Comparison of ENCODE assay signal across 16 mouse cellular contexts in the genomic region with DNA sequence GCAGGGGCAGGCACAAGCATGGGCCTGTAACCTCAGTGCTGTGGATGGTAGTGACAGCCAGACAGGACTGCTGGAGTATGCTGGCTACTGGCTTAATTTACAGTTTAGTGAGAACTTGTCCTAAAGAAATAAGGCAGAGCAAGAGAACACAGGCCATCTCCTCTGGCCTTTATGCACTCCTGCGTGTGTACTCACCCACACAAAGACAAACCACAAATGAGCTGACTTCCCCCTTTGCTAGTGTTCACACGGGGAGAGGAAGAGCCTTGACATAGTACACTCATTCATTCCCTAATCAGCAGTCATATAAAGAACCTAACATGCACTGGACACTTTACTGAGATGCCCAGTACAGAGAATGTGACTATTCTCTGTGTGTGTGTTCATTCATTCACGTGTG. TPM values are rescaled to one million over a fixed set of nuclear protein-coding genes. Genes with fewer than 3 reads are reported as not detected.
A peak's percentile ranks its signal among the peaks of the same experiment; 100 is the strongest.
DNase-seq lines count a peak whose midpoint lies in the region; ATAC-seq and TF ChIP-seq lines count a peak whose summit lies in the region.
"Had no signal": no experiment of that assay in that cellular context is flagged by ENCODE, and none has a peak within 500 bp of the region (broad histone marks: within the 10 kb centered on the region; RNA-seq: fewer than 3 reads in every experiment).

No protein-coding gene starts in this region.

- peak; percentile 85 for DNase-seq in heart, adult 11 months
- DNase-seq in heart, postnatal 14 days, result no peak
- no peak for DNase-seq in liver
- no peak for DNase-seq in frontal cortex, postnatal 36 days (ENCODE audit: low spot score in 2 of 2)
- no peak for DNase-seq in limb, embryonic 10.5 days (ENCODE audit: low spot score)
- DNase-seq: cerebellum, postnatal 10 days; forebrain, postnatal 0 days; layer of hippocampus, adult 9-11 months; right cerebral cortex, postnatal 4 days had no signal

- peak overlapping the region; percentile 6; the same call in 1 of the 2 replicates for H3K9ac ChIP-seq in liver, embryonic 12.5 days
- H3K9ac ChIP-seq: forebrain, postnatal 0 days; limb, embryonic 13.5 days had no signal

- H3K27me3 ChIP-seq in liver, embryonic 12.5 days (replicated peaks), result no peaks in the 10 kb centered on the region
- no peaks in the 10 kb centered on the region for H3K27me3 ChIP-seq in megakaryocyte, embryonic 14.5 days (replicated peaks)
- H3K27me3 ChIP-seq in limb, embryonic 10.5 days (ENCODE audit: low read depth, poor library complexity, severe bottlenecking), result no peaks in the 10 kb centered on the region
- H3K27me3 ChIP-seq: limb, embryonic 13.5 days had no signal

- TF ChIP-seq CTCF in bone marrow, adult 2 months (IDR thresholded peaks at IDR 0.05; ENCODE audit: control insufficient read depth, insufficient read depth, low read length), result no peak

- no peaks in the 10 kb centered on the region for H3K9me3 ChIP-seq in liver, embryonic 12.5 days (replicated peaks)
- no peaks in the 10 kb centered on the region for H3K9me3 ChIP-seq in megakaryocyte, embryonic 14.5 days
- no peaks in the 10 kb centered on the region for H3K9me3 ChIP-seq in limb, embryonic 10.5 days (replicated peaks)
- H3K9me3 ChIP-seq: heart, embryonic 10.5 days; limb, embryonic 13.5 days had no signal

- peak overlapping the region; percentile 95 for H3K27ac ChIP-seq in liver, embryonic 12.5 days
- H3K27ac ChIP-seq in bone marrow, adult 2 months (ENCODE audit: control insufficient read depth, insufficient read depth, low read depth, low read length, poor library complexity), result peak overlapping the region; percentile 65
- H3K27ac ChIP-seq in limb, embryonic 10.5 days, result no peak overlapping the region
- H3K27ac ChIP-seq: heart, embryonic 10.5 days; limb, embryonic 13.5 days had no signal

- peaks cover 28% of the 10 kb centered on the region for H3K36me3 ChIP-seq in liver, embryonic 12.5 days
- peaks cover 12% of the 10 kb centered on the region for H3K36me3 ChIP-seq in megakaryocyte, embryonic 14.5 days (replicated peaks; ENCODE audit: low read length)
- peaks cover 25% of the 10 kb centered on the region for H3K36me3 ChIP-seq in limb, embryonic 10.5 days

- H3K4me2 ChIP-seq in liver, embryonic 12.5 days, result peak overlapping the region; percentile 94
- H3K4me2 ChIP-seq: limb, embryonic 13.5 days had no signal

- peaks cover 75% of the 10 kb centered on the region for H3K4me1 ChIP-seq in liver, embryonic 12.5 days
- H3K4me1 ChIP-seq in bone marrow, adult 2 months (ENCODE audit: control insufficient read depth, insufficient read depth, low read length), result peaks cover 14% of the 10 kb centered on the region
- peaks cover 70% of the 10 kb centered on the region for H3K4me1 ChIP-seq in megakaryocyte, embryonic 14.5 days
- H3K4me1 ChIP-seq in limb, embryonic 10.5 days, result peaks cover 32% of the 10 kb centered on the region

- WGBS in liver, embryonic 12.5 days (ENCODE audit: insufficient replicate concordance), result 41% methylated on average over 3 of the region's 3 CpGs
- WGBS in bone marrow, adult 2 months, result 12% methylated on average over 3 of the region's 3 CpGs
- WGBS in limb, embryonic 10.5 days, result 93% methylated on average over 3 of the region's 3 CpGs

- ATAC-seq in liver, embryonic 12.5 days, result no peak
- ATAC-seq: forebrain, postnatal 0 days; inflammation-experienced regulatory T-cells, adult 6 months; midbrain, embryonic 16.5 days had no signal

- intact Hi-C loops in heart, postnatal 14 days (cut with DNase I), result no loop called here

- TF ChIP-seq POLR2A in bone marrow, adult 2 months (IDR thresholded peaks at IDR 0.05; ENCODE audit: borderline replicate concordance, control insufficient read depth, low read depth, low read length), result no peak

- no peak overlapping the region for H3K4me3 ChIP-seq in liver, embryonic 12.5 days
- no peak overlapping the region for H3K4me3 ChIP-seq in bone marrow, adult 2 months (replicated peaks; ENCODE audit: control insufficient read depth, low read depth, low read length)
- peak overlapping the region; percentile 75 for H3K4me3 ChIP-seq in megakaryocyte, embryonic 14.5 days (replicated peaks)
- no peak overlapping the region for H3K4me3 ChIP-seq in limb, embryonic 10.5 days
- H3K4me3 ChIP-seq: heart, embryonic 10.5 days; limb, embryonic 13.5 days had no signal

RNA-seq across cellular contexts. Expression of a gene that starts 4.7 kb away (rescaled TPM):
- 10 to 100 TPM; 39.0 to 39.7 TPM for total RNA-seq in heart, postnatal 14 days (2021)
- 20.6 and 21.5 TPM in 2 replicates for polyA plus RNA-seq in liver, embryonic 12.5 days (2016; fragmentation: Nextera tagmentation; extraction: Ambion mirVana)
- polyA plus RNA-seq in bone marrow, adult 2 months (2011; ENCODE audit: insufficient read depth, insufficient read length, low replicate concordance, missing spikeins), result 15.5 and 36.0 TPM in 2 replicates
- 3.4 and 8.4 TPM in 2 replicates for polyA plus RNA-seq in megakaryocyte, embryonic 14.5 days (2012; ENCODE audit: insufficient read depth, low replicate concordance)
- 33.7 and 40.0 TPM in 2 replicates for polyA plus RNA-seq in limb, embryonic 10.5 days (2016; fragmentation: Nextera tagmentation; extraction: Ambion mirVana)

RNA-seq across cellular contexts. Expression of a gene that starts 4.9 kb away (rescaled TPM):
- total RNA-seq in heart, postnatal 14 days (2021), result 10 to 100 TPM; 64.7 to 69.6 TPM
- polyA plus RNA-seq in liver, embryonic 12.5 days (2016; fragmentation: Nextera tagmentation; extraction: Ambion mirVana), result 102 and 111 TPM in 2 replicates
- 79.0 and 81.5 TPM in 2 replicates for polyA plus RNA-seq in bone marrow, adult 2 months (2011; ENCODE audit: insufficient read depth, insufficient read length, low replicate concordance, missing spikeins)
- 10.8 TPM in 1 of 2 replicates, not detected in the other for polyA plus RNA-seq in megakaryocyte, embryonic 14.5 days (2012; ENCODE audit: insufficient read depth, low replicate concordance)
- 44.8 and 53.4 TPM in 2 replicates for polyA plus RNA-seq in limb, embryonic 10.5 days (2016; fragmentation: Nextera tagmentation; extraction: Ambion mirVana)

RNA-seq across cellular contexts. Expression of a gene that starts 20.0 kb away (rescaled TPM):
- total RNA-seq in heart, postnatal 14 days (2021), result under 1 TPM; 0.34 to 0.57 TPM
- 4.3 and 4.9 TPM in 2 replicates for polyA plus RNA-seq in liver, embryonic 12.5 days (2016; fragmentation: Nextera tagmentation; extraction: Ambion mirVana)
- 19.4 and 35.6 TPM in 2 replicates for polyA plus RNA-seq in bone marrow, adult 2 months (2011; ENCODE audit: insufficient read depth, insufficient read length, low replicate concordance, missing spikeins)
- polyA plus RNA-seq in megakaryocyte, embryonic 14.5 days (2012; ENCODE audit: insufficient read depth, low replicate concordance), result 3.5 and 6.1 TPM in 2 replicates
- polyA plus RNA-seq in limb, embryonic 10.5 days (2016; fragmentation: Nextera tagmentation; extraction: Ambion mirVana), result 0.38 and 0.73 TPM in 2 replicates
